In genomic region chr14:33808593-33809265, GRCm38 (mm10) we compare ENCODE assay signal across 8 mouse cellular contexts.
DNase-seq lines count a peak whose midpoint lies in the region; ATAC-seq lines count a peak whose summit lies in the region.

No protein-coding gene starts in this region.

- H3K36me3 ChIP-seq in kidney, embryonic 15.5 days: no peaks in the 10 kb centered on the region

- H3K9me3 ChIP-seq in kidney, embryonic 15.5 days (replicated peaks): no peaks in the 10 kb centered on the region

- peaks cover 30% of the 10 kb centered on the region for H3K4me1 ChIP-seq in kidney, embryonic 15.5 days

- no peak overlapping the region for H3K4me3 ChIP-seq in kidney, embryonic 15.5 days (replicated peaks)

- no peak overlapping the region for H3K9ac ChIP-seq in kidney, embryonic 15.5 days

- H3K4me2 ChIP-seq in kidney, embryonic 15.5 days: no peak overlapping the region; the same call in 1 of the 2 replicates

- intact Hi-C loops in gastrocnemius, postnatal 36 days (cut with DNase I): no loop called here
- intact Hi-C loops in left cerebral cortex, postnatal 36 days (cut with DNase I): no loop called here

- 13% methylated on average over 11 of the region's 11 CpGs for WGBS in kidney, embryonic 15.5 days

- peak; percentile 32 for DNase-seq in adrenal gland, adult 8-10 months
- DNase-seq in adrenal gland, adult 18-20 months (ENCODE audit: low spot score in 2 of 2): no peak
- DNase-seq in gastrocnemius, postnatal 36 days: peak; percentile 32 to 39
- DNase-seq in lung, postnatal 10 days: peak; percentile 73
- no peak for DNase-seq in thymus, adult 18-20 months
- no peak for DNase-seq in left cerebral cortex, postnatal 36 days (ENCODE audit: low spot score in 2 of 2)

- peak; percentile 84 for ATAC-seq in kidney, embryonic 15.5 days (replicated peaks; ENCODE audit: low FRiP score)
- ATAC-seq in erythroblast, adult 5-6 weeks (replicated peaks; ENCODE audit: low FRiP score, poor library complexity, severe bottlenecking): no peak

- no peaks in the 10 kb centered on the region for H3K27me3 ChIP-seq in kidney, embryonic 15.5 days

- H3K27ac ChIP-seq in kidney, embryonic 15.5 days: peak overlapping the region; percentile 75

Comparison
In these comparisons a context has a peak if more than half of its experiments do, and no peak if none do; other contexts are left out.
1. DNase-seq: peak in adrenal gland, adult 8-10 months (single experiment), gastrocnemius, postnatal 36 days (2 of 2) and lung, postnatal 10 days (single experiment); none in adrenal gland, adult 18-20 months (0 of 2), thymus, adult 18-20 months (0 of 2) and left cerebral cortex, postnatal 36 days (0 of 2).